Mouse (Mus musculus) ES-E14 (cell line): ENCODE data around the gene Ankrd23. TPM values are rescaled to one million over a fixed set of nuclear protein-coding genes. Genes with fewer than 3 reads are reported as not detected.

Source experiments
- DNase-seq: peaks from one replicate; pipeline ENCODE4 v3.0.0-alpha.2; 2013; ENCODE audit warnings: low read depth, low spot score
- H3K27ac ChIP-seq: 2 replicates; pipeline ENCODE4 v1.5.1; 2012; ENCODE audit warnings: low read depth, mild to moderate bottlenecking, low read length, moderate library complexity, mixed read lengths; ENCODE audit not compliant: poor library complexity, insufficient read depth, severe bottlenecking
- H3K36me3 ChIP-seq: 2 replicates; pipeline ENCODE4 v1.6.1; 2012; ENCODE audit warnings: mild to moderate bottlenecking, low read length, moderate library complexity, mixed read lengths; ENCODE audit not compliant: control insufficient read depth, poor library complexity, insufficient read depth, severe bottlenecking
- H3K4me1 ChIP-seq, 2 experiments: fragments of 150-350 bp in 1 of 2; sonication (generic) in 1 of 2; 2 replicates each; pipeline ENCODE4 v1.6.1; 2012; ENCODE audit warnings: low read length in 2 of 2, mild to moderate bottlenecking in 1 of 2, mixed read lengths in 1 of 2; ENCODE audit not compliant: control insufficient read depth in 2 of 2, insufficient read depth in 2 of 2, poor library complexity in 1 of 2
- H3K4me3 ChIP-seq, 2 experiments: fragments of 150-350 bp in 1 of 2; sonication (generic) in 1 of 2; 2 replicates each; pipeline ENCODE4 v1.5.1; 2012; ENCODE audit warnings: low read length in 2 of 2, low read depth in 1 of 2, mild to moderate bottlenecking in 1 of 2, mixed read lengths in 1 of 2; ENCODE audit not compliant: insufficient read depth in 1 of 2, poor library complexity in 1 of 2, severe bottlenecking in 1 of 2
- H3K9ac ChIP-seq: 2 replicates; pipeline ENCODE4 v1.6.1; 2012; ENCODE audit warnings: low read depth, mild to moderate bottlenecking, low read length, mixed read lengths; ENCODE audit not compliant: poor library complexity, insufficient read depth, severe bottlenecking
- H3K9me3 ChIP-seq: fragments of 150-350 bp; sonication (generic); 2 replicates; pipeline ENCODE4 v1.6.1; 2012; ENCODE audit warnings: low read depth, mild to moderate bottlenecking, low read length; ENCODE audit not compliant: control insufficient read depth, insufficient read depth
- CHD2 ChIP-seq: IDR thresholded peaks from 2 replicates; pipeline ENCODE4 v1.6.1; 2014; ENCODE audit warnings: mild to moderate bottlenecking, low read depth, low read length, inconsistent platforms
- HCFC1 ChIP-seq: IDR thresholded peaks from 2 replicates; pipeline ENCODE4 v1.6.1; 2012; ENCODE audit warnings: low read length, inconsistent platforms, borderline replicate concordance; ENCODE audit not compliant: insufficient read depth
- MAFK ChIP-seq: IDR thresholded peaks from 2 replicates; pipeline ENCODE4 v1.6.1; 2014; ENCODE audit warnings: mild to moderate bottlenecking, low read depth, low read length, inconsistent platforms; ENCODE audit not compliant: insufficient read depth
- ZC3H11A ChIP-seq: IDR thresholded peaks from 2 replicates; pipeline ENCODE4 v1.6.1; 2012; ENCODE audit warnings: low read depth, mild to moderate bottlenecking, inconsistent platforms, low read length, borderline replicate concordance
- ZNF384 ChIP-seq: IDR thresholded peaks from 2 replicates; pipeline ENCODE4 v1.6.1; 2012; ENCODE audit warnings: low read depth, low read length, inconsistent platforms
- in situ Hi-C, 2 experiments: fragments of 600-800 bp; cut with MboI; formaldehyde crosslinking; loops; one replicate each; pipeline ENCODE4 v1.15.1; 2025; ENCODE audit warnings: low sequenced_read_pairs in 2 of 2, inconsistent platforms in 1 of 2; ENCODE audit not compliant: unreplicated experiment in 2 of 2
- total RNA-seq: library from RNA; depleted of rRNA; stranded (reverse); fragments of 300-350 nt; gene quantifications from 2 replicates; pipeline ENCODE4 v1.2.3, GENCODE M21; 2012

Gene Ankrd23
- total RNA-seq, 1 experiment = 5.0 TPM

GRCm38 (mm10) chr1:36574196-36574955, 37.7 kb upstream of the Ankrd23 start:
- H3K27ac ChIP-seq = no peak overlapping the region

GRCm38 (mm10) chr1:36573524-36573923, 36.8 kb upstream of the Ankrd23 start:
- no peak for DNase-seq
- TF ChIP-seq ZC3H11A (no peak), CHD2 (no peak), ZNF384 (no peak), HCFC1 (no peak), MAFK (no peak)
- Histone ChIP-seq H3K4me3 (no peak overlapping the region), H3K4me1 (peaks cover 9 to 49% of the 10 kb centered on the region in 2 experiments; a peak in 3 of 4 replicates), H3K36me3 (no peaks in the 10 kb centered on the region), H3K9ac (no peak overlapping the region), H3K27ac (no peak overlapping the region), H3K9me3 (no peaks in the 10 kb centered on the region)
- in situ Hi-C loops = no loop called here

More at GRCm38 (mm10) chr1:36574196-36574955, 37.7 kb upstream of the Ankrd23 start:
- in situ Hi-C loops = no loop called here
- H3K9me3 ChIP-seq = no peaks in the 10 kb centered on the region
- DNase-seq = no peak
- H3K9ac ChIP-seq = no peak overlapping the region
- no peak for TF ChIP-seq CHD2
- no peak for TF ChIP-seq ZC3H11A
- TF ChIP-seq MAFK = no peak
- no peak for TF ChIP-seq ZNF384
- TF ChIP-seq HCFC1 = no peak
- H3K4me1 ChIP-seq = peaks cover 9 to 44% of the 10 kb centered on the region in 2 experiments; a peak in 3 of 4 replicates
- no peak overlapping the region for H3K4me3 ChIP-seq
- no peaks in the 10 kb centered on the region for H3K36me3 ChIP-seq

DNA sequence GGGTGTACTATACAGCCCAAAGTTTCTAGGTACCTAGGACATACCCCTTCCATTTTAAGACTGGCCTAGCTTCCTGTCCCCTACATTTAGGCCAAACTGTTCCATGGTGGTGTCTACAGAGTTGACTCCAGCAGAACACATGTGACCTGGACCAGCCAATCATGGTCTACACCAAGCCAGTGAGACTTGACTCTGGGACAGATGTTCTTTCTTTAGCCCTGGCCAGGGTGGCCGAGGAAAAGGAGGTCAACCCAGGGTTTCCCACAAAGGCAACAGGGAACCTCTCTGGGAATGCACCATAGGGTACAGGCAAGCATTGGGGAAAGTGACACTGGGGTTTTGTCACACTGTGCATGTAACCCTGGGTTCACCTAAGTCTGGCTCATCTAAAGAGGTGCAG, 36.0 kb upstream of the Ankrd23 start:
- TF ChIP-seq MAFK (no peak), CHD2 (no peak), ZNF384 (no peak), HCFC1 (no peak), ZC3H11A (no peak)
- Histone ChIP-seq H3K27ac (no peak overlapping the region), H3K4me3 (no peak overlapping the region), H3K4me1 (peaks cover 9 to 54% of the 10 kb centered on the region in 2 experiments; a peak in 3 of 4 replicates), H3K36me3 (no peaks in the 10 kb centered on the region), H3K9me3 (no peaks in the 10 kb centered on the region), H3K9ac (no peak overlapping the region)
- no peak for DNase-seq
- in situ Hi-C loops = no loop called here

DNA sequence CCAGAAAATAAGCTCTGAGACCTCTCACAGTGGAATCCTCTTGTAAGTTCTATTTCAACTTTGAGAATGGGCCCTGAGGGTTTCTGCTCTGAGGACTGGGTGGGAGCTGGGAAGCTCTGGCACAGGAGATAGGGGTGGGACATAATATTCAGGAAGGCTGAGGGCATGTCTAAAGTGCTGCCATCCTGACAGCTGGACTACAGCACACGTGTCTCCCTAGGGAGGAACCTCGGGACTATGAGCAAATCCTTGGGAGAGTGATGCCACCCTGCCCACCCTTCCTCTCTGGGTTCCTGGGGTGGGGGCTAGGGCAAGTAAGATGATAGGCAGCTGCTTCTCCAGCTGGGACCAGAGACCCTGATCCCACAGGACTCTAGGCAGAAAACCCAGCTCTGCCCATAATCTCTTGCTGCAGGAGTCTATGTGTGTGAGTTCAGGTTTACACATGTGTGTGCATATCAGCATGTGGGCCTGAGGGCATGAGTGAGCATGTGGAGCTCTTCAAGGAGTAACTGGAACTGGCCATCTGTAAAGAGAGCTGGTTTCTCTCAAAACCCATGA, 35.5 kb upstream of the Ankrd23 start:
- H3K27ac ChIP-seq = no peak overlapping the region
- H3K4me1 ChIP-seq = peaks cover 9 to 50% of the 10 kb centered on the region in 2 experiments; a peak in 3 of 4 replicates
- DNase-seq = no peak
- H3K9ac ChIP-seq = no peak overlapping the region
- H3K9me3 ChIP-seq = no peaks in the 10 kb centered on the region
- TF ChIP-seq ZNF384 = no peak
- TF ChIP-seq ZC3H11A = no peak
- no peaks in the 10 kb centered on the region for H3K36me3 ChIP-seq
- H3K4me3 ChIP-seq = no peak overlapping the region
- in situ Hi-C loops = no loop called here
